8 mouse cellular contexts compared by ENCODE assay signal in genomic region chr5:141985003-141985402, GRCm38 (mm10).
DNase-seq lines count a peak whose midpoint lies in the region; ATAC-seq lines count a peak whose summit lies in the region.

No protein-coding gene starts in this region.

- H3K9ac ChIP-seq in hindbrain, embryonic 14.5 days, result no peak overlapping the region
- H3K9ac ChIP-seq in hindbrain, embryonic 12.5 days, result no peak overlapping the region
- H3K9ac ChIP-seq in liver, embryonic 13.5 days, result no peak overlapping the region

- 11% methylated on average over 8 of the region's 8 CpGs for WGBS in hindbrain, embryonic 14.5 days
- whole genome bisulfite sequencing in hindbrain, embryonic 12.5 days, result 10% methylated on average over 8 of the region's 8 CpGs
- 7% methylated on average over 8 of the region's 8 CpGs for WGBS in liver, embryonic 13.5 days (ENCODE audit: insufficient replicate concordance)

- no peaks in the 10 kb centered on the region for H3K36me3 ChIP-seq in hindbrain, embryonic 14.5 days (replicated peaks; ENCODE audit: control insufficient read depth, insufficient read depth)
- no peaks in the 10 kb centered on the region for H3K36me3 ChIP-seq in hindbrain, embryonic 12.5 days
- H3K36me3 ChIP-seq in liver, embryonic 13.5 days, result no peaks in the 10 kb centered on the region

- H3K27ac ChIP-seq in hindbrain, embryonic 14.5 days, result no peak overlapping the region
- no peak overlapping the region for H3K27ac ChIP-seq in hindbrain, embryonic 12.5 days
- H3K27ac ChIP-seq in liver, embryonic 13.5 days, result no peak overlapping the region

- DNase-seq in hindbrain, embryonic 14.5 days (ENCODE audit: low spot score), result peak; percentile 73
- DNase-seq in adrenal gland, adult 18-20 months (ENCODE audit: low spot score in 2 of 2), result peak; percentile 71 to 80
- DNase-seq in embryo, embryonic 9.5 days (ENCODE audit: extremely low spot score), result peak; percentile 75
- peak; percentile 19 for DNase-seq in liver, embryonic 13.5 days
- peak; percentile 89 for DNase-seq in retina, embryonic 14.5 days (ENCODE audit: low spot score)
- peak; percentile 36 to 59 for DNase-seq in urinary bladder, adult 18-20 months (ENCODE audit: low spot score in 2 of 2)

- H3K4me1 ChIP-seq in hindbrain, embryonic 14.5 days (replicated peaks; ENCODE audit: control insufficient read depth, insufficient read depth, low read length), result no peaks in the 10 kb centered on the region
- H3K4me1 ChIP-seq in hindbrain, embryonic 12.5 days, result no peaks in the 10 kb centered on the region
- H3K4me1 ChIP-seq in liver, embryonic 13.5 days (replicated peaks), result no peaks in the 10 kb centered on the region

- H3K27me3 ChIP-seq in hindbrain, embryonic 14.5 days (ENCODE audit: control insufficient read depth, insufficient read depth, low read length), result no peaks in the 10 kb centered on the region
- no peaks in the 10 kb centered on the region; the same call in 1 of the 2 replicates for H3K27me3 ChIP-seq in hindbrain, embryonic 12.5 days
- H3K27me3 ChIP-seq in liver, embryonic 13.5 days, result no peaks in the 10 kb centered on the region

- H3K4me2 ChIP-seq in hindbrain, embryonic 14.5 days (replicated peaks), result no peak overlapping the region
- no peak overlapping the region for H3K4me2 ChIP-seq in hindbrain, embryonic 12.5 days (replicated peaks)
- H3K4me2 ChIP-seq in liver, embryonic 13.5 days, result no peak overlapping the region

- H3K9me3 ChIP-seq in hindbrain, embryonic 14.5 days (ENCODE audit: control insufficient read depth, low read length), result no peaks in the 10 kb centered on the region
- no peaks in the 10 kb centered on the region for H3K9me3 ChIP-seq in hindbrain, embryonic 12.5 days (replicated peaks)
- H3K9me3 ChIP-seq in liver, embryonic 13.5 days (replicated peaks), result no peaks in the 10 kb centered on the region

- ATAC-seq in hindbrain, embryonic 14.5 days (ENCODE audit: low FRiP score), result no peak
- ATAC-seq in hindbrain, embryonic 12.5 days (ENCODE audit: low FRiP score), result no peak
- ATAC-seq in hematopoietic stem cell, adult 5-6 weeks (replicated peaks in 1 of 2; ENCODE audit: insufficient read depth in 1 of 2, low FRiP score in 2 of 2, low TSS enrichment in 1 of 2, low read depth in 1 of 2, poor library complexity in 2 of 2, severe bottlenecking in 2 of 2), result peak; percentile 80 to 91
- no peak for ATAC-seq in liver, embryonic 13.5 days (ENCODE audit: low read depth)

- H3K4me3 ChIP-seq in hindbrain, embryonic 14.5 days (replicated peaks; ENCODE audit: low read length), result no peak overlapping the region
- no peak overlapping the region for H3K4me3 ChIP-seq in hindbrain, embryonic 12.5 days
- H3K4me3 ChIP-seq in liver, embryonic 13.5 days (replicated peaks), result no peak overlapping the region

Comparison
In these comparisons a context has a peak if more than half of its experiments do, and no peak if none do; other contexts are left out.
1. ATAC-seq: peak in hematopoietic stem cell, adult 5-6 weeks (2 of 2); none in hindbrain, embryonic 14.5 days (single experiment), hindbrain, embryonic 12.5 days (single experiment) and liver, embryonic 13.5 days (single experiment).
2. DNase-seq: peak in every context shown above with its lines; median percentile 89 in retina, embryonic 14.5 days; 76 in adrenal gland, adult 18-20 months; 75 in embryo, embryonic 9.5 days; 73 in hindbrain, embryonic 14.5 days; 48 in urinary bladder, adult 18-20 months; 19 in liver, embryonic 13.5 days.